In the genomic region with DNA sequence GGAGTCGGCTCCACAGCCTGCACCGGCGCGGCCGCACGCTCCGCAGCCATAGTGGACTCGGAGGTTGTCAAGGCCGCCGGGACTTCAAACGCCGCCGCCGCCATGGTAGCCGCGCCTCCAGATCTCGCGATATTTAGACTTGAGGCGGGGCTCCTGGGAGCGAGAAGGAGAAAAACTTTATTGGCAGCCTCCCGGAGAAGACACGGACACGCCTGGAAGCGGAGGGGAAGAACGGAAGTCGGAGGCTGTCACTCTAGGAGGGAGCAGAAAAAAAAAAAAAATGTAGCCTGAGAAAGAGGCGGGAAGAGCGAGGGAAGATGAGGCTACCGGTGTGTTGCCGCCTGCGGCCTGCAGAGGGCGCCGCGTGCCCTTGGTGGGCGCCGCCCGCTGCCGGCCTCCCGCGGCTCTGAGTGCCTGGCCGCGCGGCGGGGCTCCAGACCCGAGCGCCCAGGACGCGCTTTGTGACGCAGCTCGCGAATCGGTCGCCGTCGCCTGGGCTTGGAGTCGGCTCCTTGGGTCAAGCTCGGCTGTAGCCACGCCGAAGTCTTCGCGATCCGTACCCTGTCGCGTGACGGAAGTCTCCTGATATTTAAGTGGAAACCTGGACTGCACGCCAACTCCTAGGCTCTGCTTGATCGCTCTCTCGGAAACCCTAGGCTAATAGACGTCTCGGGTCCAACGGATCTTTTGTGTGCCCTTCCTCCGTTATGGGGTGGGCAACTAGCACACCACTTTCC, we compare ENCODE assay signal across 8 mouse cellular contexts. TPM values are rescaled to one million over a fixed set of nuclear protein-coding genes. Genes with fewer than 3 reads are reported as not detected.
DNase-seq lines count a peak whose midpoint lies in the region; ATAC-seq and TF ChIP-seq lines count a peak whose summit lies in the region.

A gene (minus strand): TSS at position 251 of the 737 bp plus-strand sequence.

- no peaks in the 10 kb centered on the region for H3K27me3 ChIP-seq in embryonic facial prominence, embryonic 13.5 days
- no peaks in the 10 kb centered on the region for H3K27me3 ChIP-seq in kidney, adult 2 months (replicated peaks; ENCODE audit: control insufficient read depth, insufficient read depth, low read length)
- H3K27me3 ChIP-seq in limb, embryonic 12.5 days: no peaks in the 10 kb centered on the region
- H3K27me3 ChIP-seq in midbrain, embryonic 15.5 days (replicated peaks): no peaks in the 10 kb centered on the region
- no peaks in the 10 kb centered on the region for H3K27me3 ChIP-seq in spleen, adult 2 months (ENCODE audit: control insufficient read depth, insufficient read depth, low read length)

- peak within 1 kb of the TSS; percentile 68 for H3K4me2 ChIP-seq in embryonic facial prominence, embryonic 13.5 days
- H3K4me2 ChIP-seq in limb, embryonic 12.5 days: peak within 1 kb of the TSS; percentile 71
- peak within 1 kb of the TSS; percentile 63 for H3K4me2 ChIP-seq in midbrain, embryonic 15.5 days

- under 1% methylated on average over 72 of the region's 72 CpGs for WGBS in embryonic facial prominence, embryonic 13.5 days
- under 1% methylated on average over 72 of the region's 72 CpGs for WGBS in kidney, adult 2 months
- under 1% methylated on average over 71 of the region's 72 CpGs for WGBS in limb, embryonic 12.5 days
- under 1% methylated on average over 69 of the region's 72 CpGs for WGBS in midbrain, embryonic 15.5 days
- under 1% methylated on average over 70 of the region's 72 CpGs for WGBS in spleen, adult 2 months

- H3K9ac ChIP-seq in embryonic facial prominence, embryonic 13.5 days: peak within 1 kb of the TSS; percentile 95
- H3K9ac ChIP-seq in limb, embryonic 12.5 days (replicated peaks): peak within 1 kb of the TSS; percentile 94
- H3K9ac ChIP-seq in midbrain, embryonic 15.5 days: peak within 1 kb of the TSS; percentile 86

- H3K4me1 ChIP-seq in embryonic facial prominence, embryonic 13.5 days: peaks cover 7% of the 10 kb centered on the region
- peaks cover 3% of the 10 kb centered on the region; the same call in 1 of the 2 replicates for H3K4me1 ChIP-seq in kidney, adult 2 months (ENCODE audit: control insufficient read depth, insufficient read depth, low read length)
- peaks cover 9% of the 10 kb centered on the region for H3K4me1 ChIP-seq in limb, embryonic 12.5 days (replicated peaks)
- H3K4me1 ChIP-seq in midbrain, embryonic 15.5 days: peaks cover 9% of the 10 kb centered on the region
- peaks cover 5% of the 10 kb centered on the region for H3K4me1 ChIP-seq in spleen, adult 2 months (ENCODE audit: control insufficient read depth, insufficient read depth, insufficient read length)

- H3K9me3 ChIP-seq in embryonic facial prominence, embryonic 13.5 days: no peaks in the 10 kb centered on the region
- no peaks in the 10 kb centered on the region for H3K9me3 ChIP-seq in limb, embryonic 12.5 days
- no peaks in the 10 kb centered on the region for H3K9me3 ChIP-seq in midbrain, embryonic 15.5 days

- peak; percentile 22 for TF ChIP-seq POLR2A in kidney, adult 2 months (IDR thresholded peaks at IDR 0.05; ENCODE audit: low read depth, low read length)
- peak; percentile 38; the same call in 1 of the 2 replicates for TF ChIP-seq POLR2A in spleen, adult 2 months (IDR thresholded peaks at IDR 0.05; ENCODE audit: low read depth, low read length)

- H3K36me3 ChIP-seq in embryonic facial prominence, embryonic 13.5 days: peaks cover 23% of the 10 kb centered on the region
- no peaks in the 10 kb centered on the region; the same call in 1 of the 2 replicates for H3K36me3 ChIP-seq in kidney, adult 2 months (ENCODE audit: control insufficient read depth, insufficient read depth, low read length)
- peaks cover 24% of the 10 kb centered on the region for H3K36me3 ChIP-seq in limb, embryonic 12.5 days
- peaks cover 8% of the 10 kb centered on the region; the same call in 1 of the 2 replicates for H3K36me3 ChIP-seq in midbrain, embryonic 15.5 days (replicated peaks)
- peaks cover 4% of the 10 kb centered on the region; the same call in 1 of the 2 replicates for H3K36me3 ChIP-seq in spleen, adult 2 months (ENCODE audit: control insufficient read depth, insufficient read depth, low read length)

- peak within 1 kb of the TSS; percentile 80 for H3K27ac ChIP-seq in embryonic facial prominence, embryonic 13.5 days
- H3K27ac ChIP-seq in kidney, adult 2 months (ENCODE audit: insufficient read depth, low read depth, low read length): peak within 1 kb of the TSS; percentile 84
- peak within 1 kb of the TSS; percentile 79 for H3K27ac ChIP-seq in limb, embryonic 12.5 days
- H3K27ac ChIP-seq in midbrain, embryonic 15.5 days: peak within 1 kb of the TSS; percentile 86
- peak within 1 kb of the TSS; percentile 94 for H3K27ac ChIP-seq in spleen, adult 2 months (ENCODE audit: insufficient read depth, low read length)

- TF ChIP-seq CTCF in kidney, adult 2 months (conservative IDR thresholded peaks at IDR 0.05; ENCODE audit: insufficient read depth, insufficient read length, low read depth, low read length): peak; percentile 78
- TF ChIP-seq CTCF in spleen, adult 2 months (IDR thresholded peaks at IDR 0.05; ENCODE audit: extremely low read depth, insufficient read depth, insufficient read length, insufficient replicate concordance): peak; percentile 94

- H3K4me3 ChIP-seq in embryonic facial prominence, embryonic 13.5 days: peak within 1 kb of the TSS; percentile 96
- H3K4me3 ChIP-seq in kidney, adult 2 months (ENCODE audit: insufficient read depth, low read depth, low read length): peak within 1 kb of the TSS; percentile 98
- H3K4me3 ChIP-seq in limb, embryonic 12.5 days (replicated peaks): peak within 1 kb of the TSS; percentile 94
- peak within 1 kb of the TSS; percentile 73 for H3K4me3 ChIP-seq in midbrain, embryonic 15.5 days
- peak within 1 kb of the TSS; percentile 96 for H3K4me3 ChIP-seq in spleen, adult 2 months (ENCODE audit: extremely low read depth, insufficient read depth, insufficient read length)

- DNase-seq in 3134 (ENCODE audit: extremely low read depth, insufficient read length, low spot score): peak; percentile 93
- peak; percentile 95 to 96 for DNase-seq in adrenal gland, postnatal 36 days
- DNase-seq in heart, adult 18-20 months: peak; percentile 96 to 98
- peak; percentile 98 for DNase-seq in kidney, adult 2 months
- peak; percentile 88 to 94 for DNase-seq in spleen, adult 2 months (ENCODE audit: low read depth in 1 of 2, low spot score in 2 of 2)

- ATAC-seq in embryonic facial prominence, embryonic 13.5 days (ENCODE audit: insufficient number of reproducible peaks, insufficient read depth, low FRiP score, low TSS enrichment, low read depth): peak; percentile 95
- peak; percentile 96 for ATAC-seq in limb, embryonic 12.5 days (ENCODE audit: insufficient number of reproducible peaks, insufficient read depth, low FRiP score, low TSS enrichment, low read depth)
- peak; percentile 97 for ATAC-seq in midbrain, embryonic 15.5 days (replicated peaks)

RNA-seq across cellular contexts. Expression of the gene that starts here (rescaled TPM):
- total RNA-seq in adrenal gland, postnatal 36 days (2021): 10 to 100 TPM; 16.4 to 19.5 TPM
- polyA plus RNA-seq in embryonic facial prominence, embryonic 13.5 days (2015; fragmentation: Nextera tagmentation; extraction: Ambion mirVana): 39.4 and 40.3 TPM in 2 replicates
- 10 to 100 TPM; 11.4 to 11.5 TPM for total RNA-seq in heart, adult 18-20 months (2021)
- 6.5 and 9.1 TPM in 2 replicates for polyA plus RNA-seq in kidney, adult 2 months (2012; rRNA removed)
- 47.4 and 47.5 TPM in 2 replicates for polyA plus RNA-seq in limb, embryonic 12.5 days (2016; fragmentation: Nextera tagmentation; extraction: Ambion mirVana)
- 25.9 and 26.3 TPM in 2 replicates for polyA plus RNA-seq in midbrain, embryonic 15.5 days (2015; fragmentation: Nextera tagmentation; extraction: Ambion mirVana)
- 10.7 and 35.7 TPM in 2 replicates for polyA plus RNA-seq in spleen, adult 2 months (2012; rRNA removed)

Comparison
In these comparisons a context has a peak if more than half of its experiments do, and no peak if none do; other contexts are left out.
1. Peak in every context shown above with its lines: DNase-seq, ATAC-seq, H3K4me3 ChIP-seq and H3K27ac ChIP-seq.